17 mouse cellular contexts compared by ENCODE assay signal in genomic region chr12:4448076-4448589, GRCm38 (mm10).
"Had no signal": no experiment of that assay in that cellular context is flagged by ENCODE, and none has a peak within 500 bp of the region (broad histone marks: within the 10 kb centered on the region; RNA-seq: fewer than 3 reads in every experiment).

No protein-coding gene starts in this region.

- H3K4me1 ChIP-seq: liver, embryonic 13.5 days; midbrain, embryonic 10.5 days; stomach, embryonic 15.5 days had no signal

- H3K9me3 ChIP-seq: liver, embryonic 13.5 days; megakaryocyte, embryonic 14.5 days; midbrain, embryonic 10.5 days; stomach, embryonic 15.5 days had no signal

- H3K27ac ChIP-seq: left cerebral cortex, adult 2 months; liver, embryonic 13.5 days; macrophage; midbrain, embryonic 10.5 days; stomach, embryonic 15.5 days had no signal

- H3K9ac ChIP-seq: liver, embryonic 13.5 days; lung, embryonic 14.5 days; stomach, embryonic 15.5 days had no signal

- H3K27me3 ChIP-seq: liver, embryonic 13.5 days; megakaryocyte, embryonic 14.5 days; stomach, embryonic 15.5 days had no signal

- H3K4me3 ChIP-seq: left cerebral cortex, adult 2 months; liver, embryonic 13.5 days; megakaryocyte, embryonic 14.5 days; midbrain, embryonic 10.5 days; stomach, embryonic 15.5 days had no signal

- H3K36me3 ChIP-seq: liver, embryonic 13.5 days; midbrain, embryonic 10.5 days; stomach, embryonic 15.5 days had no signal

- ATAC-seq: lung, postnatal 0 days had no signal

- H3K4me2 ChIP-seq: liver, embryonic 13.5 days; lung, embryonic 14.5 days; stomach, embryonic 15.5 days had no signal

- DNase-seq: kidney, adult 2 months; kidney, postnatal 10 days; kidney, postnatal 36 days; layer of hippocampus, postnatal 36 days; liver, embryonic 13.5 days; lung, embryonic 14.5 days; midbrain, embryonic 14.5 days; right cerebral cortex, adult 18-20 months; right cerebral cortex, postnatal 14 days; right cerebral cortex, postnatal 4 days; thymus, postnatal 25 days had no signal
